Mouse (Mus musculus): ENCODE measurements around the gene Commd3. TPM values are rescaled to one million over a fixed set of nuclear protein-coding genes. Genes with fewer than 3 reads are reported as not detected.
A peak's percentile ranks its signal among the peaks of the same experiment; 100 is the strongest.

The Commd3 gene
- polyA plus RNA-seq, 1 experiment from 2014 or later: 187 TPM

- DNase-seq (ENCODE audit: low spot score) (no peak), ATAC-seq (ENCODE audit: insufficient number of reproducible peaks, low FRiP score, low TSS enrichment, low read depth) (no peak)
- Histone ChIP-seq H3K4me3 (ENCODE audit: low read depth, low read length) (no peak overlapping the region), H3K36me3 (ENCODE audit: control insufficient read depth, insufficient read depth, low read length) (no peaks in the 10 kb centered on the region), H3K9me3 (ENCODE audit: control insufficient read depth, low read length) (no peaks in the 10 kb centered on the region), H3K27ac (replicated peaks; ENCODE audit: low read depth, low read length) (no peak overlapping the region), H3K4me1 (ENCODE audit: control insufficient read depth, insufficient read depth, low read length) (peaks cover 2% of the 10 kb centered on the region; the same call in 1 of the 2 replicates), H3K27me3 (ENCODE audit: control insufficient read depth, insufficient read depth, low read length) (no peaks in the 10 kb centered on the region), H3K4me2 (ENCODE audit: low read depth, severe bottlenecking) (no peak overlapping the region; the same call in 1 of the 2 replicates), H3K9ac (ENCODE audit: low read length) (no peak overlapping the region)
- 19% methylated on average over 4 of the region's 4 CpGs for WGBS
These were observed 1.6 kb downstream of the Commd3 start for GRCm38 (mm10) chr2:18673766-18674165.

GRCm38 (mm10) chr2:18674193-18674902, 2.2 kb downstream of the Commd3 start:
- DNase-seq (ENCODE audit: low spot score) (no peak), ATAC-seq (ENCODE audit: insufficient number of reproducible peaks, low FRiP score, low TSS enrichment, low read depth) (no peak)
- Histone ChIP-seq H3K4me1 (ENCODE audit: control insufficient read depth, insufficient read depth, low read length) (peaks cover 2% of the 10 kb centered on the region; the same call in 1 of the 2 replicates), H3K27me3 (ENCODE audit: control insufficient read depth, insufficient read depth, low read length) (no peaks in the 10 kb centered on the region; the same call in 1 of the 2 replicates), H3K4me2 (ENCODE audit: low read depth, severe bottlenecking) (no peak overlapping the region), H3K4me3 (ENCODE audit: low read depth, low read length) (no peak overlapping the region), H3K27ac (replicated peaks; ENCODE audit: low read depth, low read length) (no peak overlapping the region), H3K9ac (ENCODE audit: low read length) (no peak overlapping the region), H3K9me3 (ENCODE audit: control insufficient read depth, low read length) (no peaks in the 10 kb centered on the region), H3K36me3 (ENCODE audit: control insufficient read depth, insufficient read depth, low read length) (no peaks in the 10 kb centered on the region)
- 24% methylated on average over 4 of the region's 4 CpGs for WGBS

GRCm38 (mm10) chr2:18675681-18676456, 3.7 kb downstream of the Commd3 start:
- Histone ChIP-seq H3K27me3 (ENCODE audit: control insufficient read depth, insufficient read depth, low read length) (peaks cover 11% of the 10 kb centered on the region), H3K36me3 (ENCODE audit: control insufficient read depth, insufficient read depth, low read length) (no peaks in the 10 kb centered on the region), H3K9me3 (ENCODE audit: control insufficient read depth, low read length) (no peaks in the 10 kb centered on the region), H3K9ac (ENCODE audit: low read length) (peak overlapping the region; percentile 88), H3K27ac (replicated peaks; ENCODE audit: low read depth, low read length) (peak overlapping the region; percentile 91), H3K4me2 (ENCODE audit: low read depth, severe bottlenecking) (peak overlapping the region; percentile 84), H3K4me1 (ENCODE audit: control insufficient read depth, insufficient read depth, low read length) (peaks cover 2% of the 10 kb centered on the region; the same call in 1 of the 2 replicates), H3K4me3 (ENCODE audit: low read depth, low read length) (peak overlapping the region; percentile 78)
- ATAC-seq (ENCODE audit: insufficient number of reproducible peaks, low FRiP score, low TSS enrichment, low read depth) (no peak), DNase-seq (ENCODE audit: low spot score) (no peak)
- WGBS: 1% methylated on average over 42 of the region's 42 CpGs

- peaks cover 15% of the 10 kb centered on the region for H3K27me3 ChIP-seq (ENCODE audit: control insufficient read depth, insufficient read depth, low read length)
- no peaks in the 10 kb centered on the region for H3K9me3 ChIP-seq (ENCODE audit: control insufficient read depth, low read length)
- no peaks in the 10 kb centered on the region for H3K36me3 ChIP-seq (ENCODE audit: control insufficient read depth, insufficient read depth, low read length)
- peak; percentile 89 for ATAC-seq (ENCODE audit: insufficient number of reproducible peaks, low FRiP score, low TSS enrichment, low read depth)
- peak overlapping the region; percentile 78 for H3K4me3 ChIP-seq (ENCODE audit: low read depth, low read length)
- H3K27ac ChIP-seq (replicated peaks; ENCODE audit: low read depth, low read length): peak overlapping the region; percentile 91
- peak; percentile 95 for DNase-seq (ENCODE audit: low spot score)
- peak overlapping the region; percentile 88 for H3K9ac ChIP-seq (ENCODE audit: low read length)
- peaks cover 5% of the 10 kb centered on the region; the same call in 1 of the 2 replicates for H3K4me1 ChIP-seq (ENCODE audit: control insufficient read depth, insufficient read depth, low read length)
- peak overlapping the region; percentile 84 for H3K4me2 ChIP-seq (ENCODE audit: low read depth, severe bottlenecking)
- 0% methylated on average over 20 of the region's 64 CpGs for WGBS
These were observed 4.3 kb downstream of the Commd3 start for GRCm38 (mm10) chr2:18676457-18676935.

GRCm38 (mm10) chr2:18676936-18677491, 4.8 kb downstream of the Commd3 start, which contains the start of gene Bmi1:
Gene Bmi1 (plus strand): TSS chr2:18677018.
- peaks cover 5% of the 10 kb centered on the region; the same call in 1 of the 2 replicates for H3K4me1 ChIP-seq (ENCODE audit: control insufficient read depth, insufficient read depth, low read length)
- H3K4me2 ChIP-seq (ENCODE audit: low read depth, severe bottlenecking): peak within 1 kb of the TSS; percentile 84
- WGBS: under 1% methylated on average over 37 of the region's 77 CpGs
- H3K4me3 ChIP-seq (ENCODE audit: low read depth, low read length): peak within 1 kb of the TSS; percentile 78
- peaks cover 15% of the 10 kb centered on the region for H3K27me3 ChIP-seq (ENCODE audit: control insufficient read depth, insufficient read depth, low read length)
- DNase-seq (ENCODE audit: low spot score) (no peak), ATAC-seq (ENCODE audit: insufficient number of reproducible peaks, low FRiP score, low TSS enrichment, low read depth) (peak; percentile 74)
- H3K36me3 ChIP-seq (ENCODE audit: control insufficient read depth, insufficient read depth, low read length): no peaks in the 10 kb centered on the region
- H3K9me3 ChIP-seq (ENCODE audit: control insufficient read depth, low read length): no peaks in the 10 kb centered on the region
- H3K9ac ChIP-seq (ENCODE audit: low read length): peak within 1 kb of the TSS; percentile 88
- peak within 1 kb of the TSS; percentile 91 for H3K27ac ChIP-seq (replicated peaks; ENCODE audit: low read depth, low read length)

GRCm38 (mm10) chr2:18677631-18678471, 5.7 kb downstream of the Commd3 start:
- Histone ChIP-seq H3K9ac (ENCODE audit: low read length) (peak overlapping the region; percentile 88), H3K9me3 (ENCODE audit: control insufficient read depth, low read length) (no peaks in the 10 kb centered on the region), H3K4me1 (ENCODE audit: control insufficient read depth, insufficient read depth, low read length) (peaks cover 5% of the 10 kb centered on the region; the same call in 1 of the 2 replicates), H3K36me3 (ENCODE audit: control insufficient read depth, insufficient read depth, low read length) (no peaks in the 10 kb centered on the region), H3K27ac (replicated peaks; ENCODE audit: low read depth, low read length) (no peak overlapping the region), H3K4me2 (ENCODE audit: low read depth, severe bottlenecking) (peak overlapping the region; percentile 84), H3K27me3 (ENCODE audit: control insufficient read depth, insufficient read depth, low read length) (peaks cover 15% of the 10 kb centered on the region), H3K4me3 (ENCODE audit: low read depth, low read length) (peak overlapping the region; percentile 78)
- peak; percentile 80 for DNase-seq (ENCODE audit: low spot score)
- WGBS: under 1% methylated on average over 39 of the region's 55 CpGs
- ATAC-seq (ENCODE audit: insufficient number of reproducible peaks, low FRiP score, low TSS enrichment, low read depth): no peak

GRCm38 (mm10) chr2:18679701-18680100, 7.5 kb downstream of the Commd3 start:
- Histone ChIP-seq H3K4me2 (ENCODE audit: low read depth, severe bottlenecking) (no peak overlapping the region), H3K36me3 (ENCODE audit: control insufficient read depth, insufficient read depth, low read length) (no peaks in the 10 kb centered on the region), H3K9ac (ENCODE audit: low read length) (no peak overlapping the region), H3K4me3 (ENCODE audit: low read depth, low read length) (no peak overlapping the region), H3K9me3 (ENCODE audit: control insufficient read depth, low read length) (no peaks in the 10 kb centered on the region), H3K27ac (replicated peaks; ENCODE audit: low read depth, low read length) (no peak overlapping the region), H3K27me3 (ENCODE audit: control insufficient read depth, insufficient read depth, low read length) (peaks cover 15% of the 10 kb centered on the region), H3K4me1 (ENCODE audit: control insufficient read depth, insufficient read depth, low read length) (peaks cover 5% of the 10 kb centered on the region; the same call in 1 of the 2 replicates)
- no peak for DNase-seq (ENCODE audit: low spot score)
- ATAC-seq (ENCODE audit: insufficient number of reproducible peaks, low FRiP score, low TSS enrichment, low read depth): no peak
- WGBS: 1% methylated on average over 2 of the region's 2 CpGs
